Mouse (Mus musculus) kidney, embryonic 16.5 days (tissue): ENCODE data around the gene Sv2c. TPM values are rescaled to one million over a fixed set of nuclear protein-coding genes. Genes with fewer than 3 reads are reported as not detected.

Experiments
- ATAC-seq: fragments of 200-750 bp; cut with Nextera tagmentation; 2 replicates; pipeline ENCODE4 v1.8.0; 2017; ENCODE audit warnings: moderate TSS enrichment; ENCODE audit not compliant: low FRiP score, low TSS enrichment
- H3K27ac ChIP-seq: fragments of 300-500 bp; sonication (generic); 2 replicates; pipeline ENCODE4 v1.5.1; 2014; ENCODE audit warnings: low read length
- H3K27me3 ChIP-seq: fragments of 300-500 bp; sonication (generic); 2 replicates; pipeline ENCODE4 v1.6.1; 2014; ENCODE audit warnings: low read length, control low read depth, mixed read lengths; ENCODE audit not compliant: insufficient read depth
- H3K36me3 ChIP-seq: fragments of 300-500 bp; sonication (generic); 2 replicates; pipeline ENCODE4 v1.6.1; 2014; ENCODE audit warnings: low read length, control low read depth, mixed read lengths; ENCODE audit not compliant: insufficient read depth
- H3K4me1 ChIP-seq: fragments of 300-500 bp; sonication (generic); 2 replicates; pipeline ENCODE4 v1.6.1; 2014; ENCODE audit warnings: low read length, control low read depth, mixed read lengths; ENCODE audit not compliant: insufficient read depth
- H3K4me2 ChIP-seq: fragments of 300-500 bp; sonication (generic); replicated peaks from 2 replicates; pipeline ENCODE4 v1.6.1; 2014; ENCODE audit warnings: low read depth, low read length
- H3K4me3 ChIP-seq: fragments of 300-500 bp; sonication (generic); 2 replicates; pipeline ENCODE4 v1.5.1; 2014; ENCODE audit warnings: mild to moderate bottlenecking, low read length
- H3K9ac ChIP-seq: fragments of 300-500 bp; sonication (generic); replicated peaks from 2 replicates; pipeline ENCODE4 v1.6.1; 2014; ENCODE audit warnings: low read length
- H3K9me3 ChIP-seq: fragments of 300-500 bp; sonication (generic); 2 replicates; pipeline ENCODE4 v1.6.1; 2016; ENCODE audit warnings: low read length, control low read depth
- WGBS: fragments of 180-500 bp; shearing (Covaris S2); extraction: QIAGEN DNeasy Blood & Tissue Kit; methylation state at CpG from one replicate; pipeline ENCODE4 v1.1.7; 2014; 5-methylcytosine and 5-hydroxymethylcytosine counted together
- polyA plus RNA-seq: library from polyadenylated mRNA; unstranded; fragments of >200 nt; fragmentation: Nextera tagmentation; extraction: Ambion mirVana; gene quantifications from 2 replicates; pipeline ENCODE4 v1.2.1, GENCODE M21; 2015

Sv2c gene
- polyA plus RNA-seq, 1 experiment from 2014 or later, result 0.74 TPM

GRCm38 (mm10) chr13:96131911-96132310, 466 bp downstream of the Sv2c start:
- Histone ChIP-seq H3K27me3 (peaks cover 75% of the 10 kb centered on the region), H3K9me3 (no peaks in the 10 kb centered on the region), H3K4me1 (peaks cover 26% of the 10 kb centered on the region), H3K9ac (0 out of 2 replicates have a peak overlapping the region, but pooled peaks have one; percentile 20), H3K4me3 (peak overlapping the region; percentile 48), H3K27ac (no peak overlapping the region), H3K4me2 (peak overlapping the region; percentile 91), H3K36me3 (no peaks in the 10 kb centered on the region)
- WGBS, result 0% methylated on average over 19 of the region's 19 CpGs
- ATAC-seq, result no peak

DNA sequence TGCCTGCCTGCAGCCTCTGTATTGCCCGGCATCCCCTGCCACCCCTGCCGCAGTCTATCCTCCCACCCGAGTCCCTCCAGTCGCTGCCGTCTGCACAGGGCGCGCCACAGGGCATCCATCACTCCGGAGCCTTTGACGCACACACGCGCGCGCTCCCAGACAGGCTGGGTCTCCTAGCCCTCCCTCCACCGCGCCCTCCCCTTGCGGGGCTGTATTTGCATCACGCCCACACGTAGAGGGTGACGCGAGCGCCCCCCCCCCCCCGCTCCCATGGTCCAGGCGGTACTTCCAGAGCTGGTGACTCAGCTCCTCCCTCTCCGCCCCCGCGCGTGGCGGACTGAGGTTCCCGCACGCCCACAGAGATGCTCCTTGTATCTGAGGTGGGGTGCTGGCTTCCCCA, 1.3 kb downstream of the Sv2c start:
- peaks cover 26% of the 10 kb centered on the region for H3K4me1 ChIP-seq
- peaks cover 77% of the 10 kb centered on the region for H3K27me3 ChIP-seq
- under 1% methylated on average over 23 of the region's 30 CpGs for WGBS
- no peak overlapping the region for H3K9ac ChIP-seq
- no peaks in the 10 kb centered on the region for H3K9me3 ChIP-seq
- peak; percentile 60 for ATAC-seq
- H3K4me3 ChIP-seq, result peak overlapping the region; percentile 48
- peak overlapping the region; percentile 91 for H3K4me2 ChIP-seq
- no peaks in the 10 kb centered on the region for H3K36me3 ChIP-seq
- no peak overlapping the region for H3K27ac ChIP-seq

DNA sequence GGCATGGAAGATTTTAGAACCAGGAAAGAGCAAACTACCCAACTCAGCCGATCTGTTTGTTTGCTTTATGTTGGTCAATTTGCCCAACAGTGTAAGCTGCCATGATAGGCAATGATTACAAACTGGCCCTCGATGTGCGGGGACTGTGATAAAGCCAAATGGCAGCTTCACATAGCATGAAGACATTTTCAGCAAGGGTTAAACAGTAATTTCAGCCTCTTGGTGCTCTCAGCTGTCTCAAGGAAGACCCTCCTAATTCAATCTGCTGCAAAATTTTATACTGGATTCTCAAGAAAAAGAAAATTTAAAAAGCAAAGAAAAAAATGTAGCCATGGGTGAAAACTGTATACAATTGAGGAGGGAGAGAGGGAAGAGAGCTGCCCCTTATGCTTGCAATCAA, 3.3 kb downstream of the Sv2c start:
- Histone ChIP-seq H3K4me1 (peaks cover 26% of the 10 kb centered on the region), H3K9me3 (no peaks in the 10 kb centered on the region), H3K4me3 (no peak overlapping the region), H3K4me2 (no peak overlapping the region), H3K27me3 (peaks cover 65% of the 10 kb centered on the region), H3K9ac (no peak overlapping the region), H3K27ac (no peak overlapping the region), H3K36me3 (no peaks in the 10 kb centered on the region)
- 76% methylated on average over 3 of the region's 3 CpGs for WGBS
- ATAC-seq, result no peak

DNA sequence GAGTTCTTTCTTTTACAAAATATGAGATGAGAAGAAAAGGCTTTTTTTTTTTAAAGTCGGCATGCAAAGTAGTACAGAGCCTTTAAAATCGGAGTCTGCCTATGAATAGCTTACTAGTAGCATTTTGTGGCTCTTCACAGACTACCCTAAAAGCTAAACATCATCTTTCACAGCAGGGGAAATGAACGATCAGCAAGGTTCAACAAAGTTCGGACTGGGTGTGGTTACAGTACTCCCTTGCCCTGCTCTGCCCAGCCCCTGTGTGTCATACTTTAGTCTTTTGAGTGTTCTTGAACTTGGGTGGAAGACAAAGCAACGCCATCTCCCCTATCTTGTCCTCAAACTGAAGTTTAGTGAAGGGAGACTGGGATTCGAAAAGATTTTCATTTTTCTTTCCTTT, 5.7 kb downstream of the Sv2c start:
- Histone ChIP-seq H3K4me1 (peaks cover 11% of the 10 kb centered on the region), H3K36me3 (no peaks in the 10 kb centered on the region)
- 73% methylated on average over 6 of the region's 6 CpGs for WGBS

GRCm38 (mm10) chr13:96125011-96125410, 7.4 kb downstream of the Sv2c start:
- Histone ChIP-seq H3K4me2 (no peak overlapping the region), H3K27ac (no peak overlapping the region), H3K4me3 (no peak overlapping the region), H3K9ac (no peak overlapping the region), H3K4me1 (no peaks in the 10 kb centered on the region; the same call in 1 of the 2 replicates), H3K9me3 (no peaks in the 10 kb centered on the region), H3K36me3 (no peaks in the 10 kb centered on the region), H3K27me3 (peaks cover 24% of the 10 kb centered on the region)
- no peak for ATAC-seq
- WGBS, result 65% methylated on average over 5 of the region's 5 CpGs

More for the DNA sequence above, 5.7 kb downstream of the Sv2c start:
- no peak overlapping the region for H3K27ac ChIP-seq
- no peak overlapping the region for H3K9ac ChIP-seq
- no peak overlapping the region for H3K4me2 ChIP-seq
- H3K27me3 ChIP-seq, result peaks cover 40% of the 10 kb centered on the region
- H3K9me3 ChIP-seq, result no peaks in the 10 kb centered on the region
- no peak for ATAC-seq
- no peak overlapping the region for H3K4me3 ChIP-seq

- H3K27ac ChIP-seq, result no peak overlapping the region
- no peaks in the 10 kb centered on the region for H3K36me3 ChIP-seq
- H3K9me3 ChIP-seq, result no peaks in the 10 kb centered on the region
- no peak overlapping the region for H3K4me3 ChIP-seq
- 74% methylated on average over 2 of the region's 2 CpGs for WGBS
- no peak overlapping the region for H3K9ac ChIP-seq
- no peaks in the 10 kb centered on the region for H3K27me3 ChIP-seq
- H3K4me2 ChIP-seq, result no peak overlapping the region
- ATAC-seq, result no peak
- no peaks in the 10 kb centered on the region for H3K4me1 ChIP-seq
Observed at GRCm38 (mm10) chr13:96112711-96113110, 19.7 kb downstream of the Sv2c start.

DNA sequence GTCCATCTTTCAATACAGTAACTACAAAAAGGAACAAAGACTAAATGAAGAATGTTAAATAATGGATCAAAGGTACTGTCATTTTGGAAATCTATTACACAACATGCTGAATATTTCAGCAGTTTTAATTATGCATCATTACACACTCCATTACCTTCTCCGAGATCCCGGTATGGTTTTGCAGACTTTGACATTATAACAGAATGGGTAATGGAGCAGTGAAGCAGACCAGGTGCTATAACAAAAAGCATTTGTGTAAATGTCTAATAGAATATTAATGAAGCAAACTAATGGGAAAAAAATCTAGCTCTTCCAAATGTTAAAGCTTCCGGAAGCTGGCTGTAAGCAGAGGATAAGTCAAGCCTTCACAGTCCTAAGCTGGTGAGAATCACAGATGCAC, 21.6 kb downstream of the Sv2c start:
- Histone ChIP-seq H3K4me3 (no peak overlapping the region), H3K4me1 (peaks cover 3% of the 10 kb centered on the region; the same call in 1 of the 2 replicates), H3K36me3 (no peaks in the 10 kb centered on the region), H3K9ac (no peak overlapping the region), H3K9me3 (no peaks in the 10 kb centered on the region), H3K4me2 (no peak overlapping the region), H3K27me3 (no peaks in the 10 kb centered on the region), H3K27ac (no peak overlapping the region)
- no peak for ATAC-seq
- whole genome bisulfite sequencing, result 73% methylated on average over 3 of the region's 3 CpGs

DNA sequence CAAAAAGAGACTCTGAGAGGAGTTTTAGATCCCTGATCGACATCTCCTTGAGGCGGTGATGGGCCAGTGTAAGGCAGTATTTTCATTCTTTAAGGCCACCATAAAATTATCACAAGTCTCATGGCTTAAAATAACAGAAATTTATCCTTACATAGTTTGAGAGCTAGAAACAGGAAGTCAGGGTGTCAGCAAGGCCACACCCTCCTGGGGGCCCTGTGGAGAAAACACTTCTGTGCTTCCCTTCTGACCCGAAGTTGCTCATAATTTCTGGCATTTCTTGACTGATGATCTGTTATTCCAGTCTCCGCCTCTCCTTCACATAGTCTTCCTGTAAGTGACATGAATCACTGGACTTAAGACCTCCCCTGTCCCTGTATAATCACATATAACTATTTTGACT, 26.0 kb downstream of the Sv2c start:
- no peak overlapping the region for H3K27ac ChIP-seq
- H3K36me3 ChIP-seq, result no peaks in the 10 kb centered on the region
- no peaks in the 10 kb centered on the region for H3K9me3 ChIP-seq
- peaks cover 3% of the 10 kb centered on the region; the same call in 1 of the 2 replicates for H3K4me1 ChIP-seq
- ATAC-seq, result no peak
- H3K9ac ChIP-seq, result no peak overlapping the region
- H3K4me3 ChIP-seq, result no peak overlapping the region
- 53% methylated on average over 4 of the region's 4 CpGs for WGBS
- H3K27me3 ChIP-seq, result no peaks in the 10 kb centered on the region
- H3K4me2 ChIP-seq, result no peak overlapping the region

DNA sequence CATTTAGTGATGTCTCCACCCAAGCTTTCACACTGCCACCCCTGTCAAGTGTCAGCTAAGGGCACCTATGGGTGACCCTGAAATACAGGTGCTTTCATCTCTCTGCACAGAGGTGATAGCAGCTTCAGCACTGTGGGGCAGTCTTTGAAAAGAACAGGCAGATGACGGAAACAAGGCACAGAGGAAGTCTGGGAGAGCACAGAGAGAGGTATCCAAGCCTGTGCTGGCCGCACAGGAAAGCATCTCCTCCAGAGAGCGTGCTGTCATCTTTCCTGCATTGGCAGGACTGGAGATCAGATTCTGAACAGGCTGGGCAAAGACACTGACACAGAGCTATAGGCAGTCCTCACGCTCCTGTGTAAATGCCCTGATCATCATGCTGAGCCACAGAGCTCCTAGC, 41.4 kb downstream of the Sv2c start:
- Histone ChIP-seq H3K27ac (no peak overlapping the region), H3K9me3 (no peaks in the 10 kb centered on the region), H3K4me1 (no peaks in the 10 kb centered on the region), H3K4me2 (no peak overlapping the region), H3K9ac (no peak overlapping the region), H3K36me3 (no peaks in the 10 kb centered on the region), H3K4me3 (no peak overlapping the region), H3K27me3 (no peaks in the 10 kb centered on the region)
- ATAC-seq, result no peak
- WGBS, result 79% methylated on average over 4 of the region's 4 CpGs

GRCm38 (mm10) chr13:96085581-96086302, 46.6 kb downstream of the Sv2c start:
- no peak overlapping the region for H3K27ac ChIP-seq
- ATAC-seq, result no peak
- 87% methylated on average over 7 of the region's 7 CpGs for WGBS
- H3K4me3 ChIP-seq, result no peak overlapping the region
- no peaks in the 10 kb centered on the region for H3K4me1 ChIP-seq
- H3K9ac ChIP-seq, result no peak overlapping the region
- no peaks in the 10 kb centered on the region for H3K36me3 ChIP-seq
- H3K27me3 ChIP-seq, result no peaks in the 10 kb centered on the region
- no peak overlapping the region for H3K4me2 ChIP-seq
- H3K9me3 ChIP-seq, result no peaks in the 10 kb centered on the region
